In the genomic region with DNA sequence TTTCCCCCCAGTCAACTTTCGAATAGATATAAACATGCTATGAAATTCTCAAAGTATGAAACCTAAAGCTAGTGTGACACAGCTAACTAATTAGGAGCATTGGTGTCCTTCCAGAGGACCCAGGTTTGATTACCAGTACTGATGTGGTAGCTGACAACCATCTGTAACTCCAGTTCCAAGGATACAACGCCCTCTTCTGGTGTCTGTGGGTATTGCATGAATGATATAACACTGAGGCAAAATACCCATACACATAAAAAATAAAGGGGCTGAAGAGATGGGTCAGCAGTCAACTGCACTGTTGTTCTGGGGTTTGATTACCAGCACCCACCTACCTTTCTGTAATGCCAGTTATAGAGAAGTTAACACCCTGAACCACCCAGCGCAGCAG, we compare ENCODE assay signal across 8 mouse cellular contexts. TPM values are rescaled to one million over a fixed set of nuclear protein-coding genes. Genes with fewer than 3 reads are reported as not detected.
DNase-seq lines count a peak whose midpoint lies in the region; ATAC-seq lines count a peak whose summit lies in the region.

No protein-coding gene starts in this region.

- peaks cover 29% of the 10 kb centered on the region for H3K4me1 ChIP-seq in heart, embryonic 11.5 days (ENCODE audit: control insufficient read depth, insufficient read depth, low read length)
- peaks cover 28% of the 10 kb centered on the region for H3K4me1 ChIP-seq in embryonic facial prominence, embryonic 15.5 days
- peaks cover 86% of the 10 kb centered on the region for H3K4me1 ChIP-seq in liver, embryonic 12.5 days

- no peak for ATAC-seq in heart, embryonic 11.5 days (replicated peaks; ENCODE audit: insufficient number of reproducible peaks, low FRiP score, low TSS enrichment)
- no peak for ATAC-seq in embryonic facial prominence, embryonic 15.5 days (ENCODE audit: insufficient number of reproducible peaks, low FRiP score, low TSS enrichment, low read depth)
- ATAC-seq in liver, embryonic 12.5 days, result no peak

- H3K27me3 ChIP-seq in heart, embryonic 11.5 days (ENCODE audit: control insufficient read depth, insufficient read depth, low read length), result no peaks in the 10 kb centered on the region
- no peaks in the 10 kb centered on the region for H3K27me3 ChIP-seq in embryonic facial prominence, embryonic 15.5 days
- peaks cover 30% of the 10 kb centered on the region for H3K27me3 ChIP-seq in liver, embryonic 12.5 days (replicated peaks)

- WGBS in heart, embryonic 11.5 days (ENCODE audit: insufficient replicate concordance), result 59% methylated on average over 3 of the region's 3 CpGs
- 56% methylated on average over 3 of the region's 3 CpGs for WGBS in embryonic facial prominence, embryonic 15.5 days
- WGBS in liver, embryonic 12.5 days (ENCODE audit: insufficient replicate concordance), result 50% methylated on average over 3 of the region's 3 CpGs

- H3K4me3 ChIP-seq in heart, embryonic 11.5 days (ENCODE audit: low read depth, low read length), result no peak overlapping the region
- no peak overlapping the region for H3K4me3 ChIP-seq in embryonic facial prominence, embryonic 15.5 days (replicated peaks)
- peak overlapping the region; percentile 43 for H3K4me3 ChIP-seq in liver, embryonic 12.5 days

- no peaks in the 10 kb centered on the region for H3K36me3 ChIP-seq in heart, embryonic 11.5 days (ENCODE audit: control insufficient read depth, insufficient read depth, low read length)
- H3K36me3 ChIP-seq in embryonic facial prominence, embryonic 15.5 days, result peaks cover 19% of the 10 kb centered on the region; the same call in 1 of the 2 replicates
- H3K36me3 ChIP-seq in liver, embryonic 12.5 days, result no peaks in the 10 kb centered on the region

- no peaks in the 10 kb centered on the region for H3K9me3 ChIP-seq in heart, embryonic 11.5 days (replicated peaks; ENCODE audit: control insufficient read depth, low read length)
- no peaks in the 10 kb centered on the region for H3K9me3 ChIP-seq in embryonic facial prominence, embryonic 15.5 days (replicated peaks)
- no peaks in the 10 kb centered on the region for H3K9me3 ChIP-seq in liver, embryonic 12.5 days (replicated peaks)

- DNase-seq in heart, adult 9 months (ENCODE audit: low spot score in 2 of 2), result no peak
- DNase-seq in CD4-positive helper T cell, adult 2 months (ENCODE audit: low read depth, low spot score), result peak; percentile 59
- no peak for DNase-seq in left cerebral cortex, adult 8-10 months (ENCODE audit: low spot score in 2 of 2)
- DNase-seq in thymus, postnatal 36 days, result no peak
- no peak for DNase-seq in urinary bladder, postnatal 10 days (ENCODE audit: low spot score)

- 0 out of 2 replicates have a peak overlapping the region, but pooled peaks have one; percentile 34 for H3K9ac ChIP-seq in heart, embryonic 11.5 days (ENCODE audit: low read depth, low read length)
- no peak overlapping the region for H3K9ac ChIP-seq in embryonic facial prominence, embryonic 15.5 days
- H3K9ac ChIP-seq in liver, embryonic 12.5 days, result peak overlapping the region; percentile 56; the same call in 1 of the 2 replicates

- H3K4me2 ChIP-seq in heart, embryonic 11.5 days, result peak overlapping the region; percentile 27
- no peak overlapping the region for H3K4me2 ChIP-seq in embryonic facial prominence, embryonic 15.5 days (replicated peaks)
- peak overlapping the region; percentile 66 for H3K4me2 ChIP-seq in liver, embryonic 12.5 days

- H3K27ac ChIP-seq in heart, embryonic 11.5 days (ENCODE audit: low read depth, low read length), result peak overlapping the region; percentile 72
- peak overlapping the region; percentile 63; the same call in 1 of the 2 replicates for H3K27ac ChIP-seq in embryonic facial prominence, embryonic 15.5 days (replicated peaks)
- H3K27ac ChIP-seq in liver, embryonic 12.5 days, result peak overlapping the region; percentile 88

RNA-seq across cellular contexts. Expression of gene Chd3, which starts 3.6 kb away (rescaled TPM):
- 15.5 and 21.8 TPM in 2 replicates for polyA plus RNA-seq in heart, embryonic 11.5 days (2014; fragmentation: Nextera tagmentation; extraction: Ambion mirVana)
- polyA plus RNA-seq in embryonic facial prominence, embryonic 15.5 days (2015; fragmentation: Nextera tagmentation; extraction: Ambion mirVana), result 88.3 and 91.8 TPM in 2 replicates
- polyA plus RNA-seq in liver, embryonic 12.5 days (2016; fragmentation: Nextera tagmentation; extraction: Ambion mirVana), result 4.7 and 6.4 TPM in 2 replicates
- 100 to 1,000 TPM; 370 to 420 (median 387) TPM for total RNA-seq in left cerebral cortex, adult 8-10 months (2022)

RNA-seq across cellular contexts. Expression of gene Naa38, which starts 22.5 kb away (rescaled TPM):
- 166 and 170 TPM in 2 replicates for polyA plus RNA-seq in heart, embryonic 11.5 days (2014; fragmentation: Nextera tagmentation; extraction: Ambion mirVana)
- 150 and 158 TPM in 2 replicates for polyA plus RNA-seq in embryonic facial prominence, embryonic 15.5 days (2015; fragmentation: Nextera tagmentation; extraction: Ambion mirVana)
- polyA plus RNA-seq in liver, embryonic 12.5 days (2016; fragmentation: Nextera tagmentation; extraction: Ambion mirVana), result 111 and 119 TPM in 2 replicates
- 100 to 1,000 TPM in 3 of 4 experiments, 10 to 100 TPM in 1; 99.9 to 140 (median 114) TPM for total RNA-seq in left cerebral cortex, adult 8-10 months (2022)

RNA-seq across cellular contexts. Expression of gene Cyb5d1, which starts 22.7 kb away (rescaled TPM):
- 19.6 and 25.0 TPM in 2 replicates for polyA plus RNA-seq in heart, embryonic 11.5 days (2014; fragmentation: Nextera tagmentation; extraction: Ambion mirVana)
- polyA plus RNA-seq in embryonic facial prominence, embryonic 15.5 days (2015; fragmentation: Nextera tagmentation; extraction: Ambion mirVana), result 32.6 and 40.9 TPM in 2 replicates
- polyA plus RNA-seq in liver, embryonic 12.5 days (2016; fragmentation: Nextera tagmentation; extraction: Ambion mirVana), result 15.1 and 15.7 TPM in 2 replicates
- total RNA-seq in left cerebral cortex, adult 8-10 months (2022), result 10 to 100 TPM; 38.0 to 43.7 (median 42.5) TPM

RNA-seq across cellular contexts. Expression of gene Tmem88, which starts 25.3 kb away (rescaled TPM):
- 30.5 and 31.7 TPM in 2 replicates for polyA plus RNA-seq in heart, embryonic 11.5 days (2014; fragmentation: Nextera tagmentation; extraction: Ambion mirVana)
- polyA plus RNA-seq in embryonic facial prominence, embryonic 15.5 days (2015; fragmentation: Nextera tagmentation; extraction: Ambion mirVana), result 19.5 and 20.0 TPM in 2 replicates
- polyA plus RNA-seq in liver, embryonic 12.5 days (2016; fragmentation: Nextera tagmentation; extraction: Ambion mirVana), result 14.4 and 15.4 TPM in 2 replicates
- 1 to 10 TPM; 3.3 to 4.8 (median 3.5) TPM for total RNA-seq in left cerebral cortex, adult 8-10 months (2022)

RNA-seq across cellular contexts. Expression of gene Rnf227, which starts 32.5 kb away (rescaled TPM):
- 7.8 and 8.6 TPM in 2 replicates for polyA plus RNA-seq in heart, embryonic 11.5 days (2014; fragmentation: Nextera tagmentation; extraction: Ambion mirVana)
- 24.5 and 24.7 TPM in 2 replicates for polyA plus RNA-seq in embryonic facial prominence, embryonic 15.5 days (2015; fragmentation: Nextera tagmentation; extraction: Ambion mirVana)
- 1.5 and 1.7 TPM in 2 replicates for polyA plus RNA-seq in liver, embryonic 12.5 days (2016; fragmentation: Nextera tagmentation; extraction: Ambion mirVana)
- 100 to 1,000 TPM; 160 to 180 (median 169) TPM for total RNA-seq in left cerebral cortex, adult 8-10 months (2022)
